Mouse (Mus musculus) stomach, postnatal 0 days (tissue): ENCODE measurements around the gene Mpz.

Source experiments
- CTCF ChIP-seq: IDR thresholded peaks from 2 replicates; pipeline ENCODE4 v1.5.1; 2016; ENCODE audit warnings: antibody characterized with exemption, low read depth, mild to moderate bottlenecking, moderate library complexity
- EP300 ChIP-seq: optimal IDR thresholded peaks from 2 replicates; pipeline ENCODE3; 2016; ENCODE audit warnings: antibody characterized with exemption

- no peak for TF ChIP-seq CTCF
- no peak for TF ChIP-seq EP300
These were observed 35.1 kb downstream of the Mpz start for GRCm38 (mm10) chr1:171185655-171186054.
